Mouse (Mus musculus) forelimb bud, embryonic 11.5 days (tissue): ENCODE measurements at regions not wholly inside any gene's neighbourhood (a gene's known extent, or its start where the extent isn't known, plus 50 kb on each side); places are given as distances from the start of the nearest gene placed in this dataset.

Source experiments
- DNase-seq: peaks from one replicate; pipeline ENCODE4 v3.0.0-alpha.2; 2012; ENCODE audit warnings: low read depth, low spot score

DNA sequence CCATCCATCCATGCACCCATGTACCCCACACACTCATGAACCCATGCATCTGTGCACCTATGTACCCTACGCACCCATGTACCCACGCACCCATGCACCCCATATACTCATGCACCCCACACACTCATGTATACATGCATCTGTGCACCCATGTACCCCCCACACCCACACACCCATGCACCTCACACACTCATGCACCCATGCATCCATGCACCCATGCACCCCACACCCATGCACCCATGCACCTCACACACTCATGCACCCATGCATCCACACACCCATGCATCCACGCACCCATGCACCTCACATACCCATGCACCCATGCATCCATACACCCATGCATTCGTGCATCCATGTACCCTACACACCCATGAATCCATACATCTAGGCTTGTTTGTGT, 63.6 kb downstream of the 4930564D02Rik start:
- no peak for DNase-seq

DNA sequence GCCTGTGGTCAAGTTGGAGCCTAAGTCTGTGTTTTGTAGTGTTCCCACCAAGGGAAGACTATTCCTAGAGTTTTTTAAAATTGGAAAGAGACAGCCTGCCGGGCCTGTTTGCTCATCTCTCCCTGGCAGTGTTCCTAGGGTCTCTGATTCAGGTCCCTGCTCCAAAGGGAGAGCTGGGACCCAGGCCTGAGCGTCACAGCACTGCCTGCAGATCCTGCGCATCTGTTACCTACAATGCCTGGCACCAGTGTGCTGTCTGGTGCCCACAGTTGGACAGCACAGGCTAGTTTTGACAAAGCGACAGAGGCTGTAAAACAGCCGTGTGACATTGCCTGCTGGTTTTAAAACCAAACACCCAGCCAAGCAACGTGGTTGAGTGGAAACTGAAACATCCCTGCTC, 64.4 kb downstream of the 4930564D02Rik start:
- no peak for DNase-seq

DNA sequence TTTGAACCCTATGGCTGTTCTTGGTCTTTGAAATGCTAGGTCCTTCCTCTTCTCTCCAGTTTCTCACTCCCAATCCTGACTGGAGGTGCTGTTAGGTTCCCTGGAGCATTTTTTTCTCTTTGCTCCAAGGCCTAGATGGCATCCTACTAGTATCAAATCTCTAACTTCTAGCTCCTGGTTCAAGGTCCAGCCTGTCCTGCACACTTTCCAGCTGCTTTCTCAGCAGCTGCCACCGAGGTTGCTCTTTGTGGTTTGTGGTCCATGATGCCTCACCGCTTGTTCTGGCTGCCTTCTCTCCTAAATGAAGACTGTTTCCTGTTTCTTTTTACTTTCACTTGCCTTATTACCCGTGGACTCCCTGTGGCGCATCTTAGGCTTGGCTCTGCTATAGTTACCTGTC, 66.4 kb downstream of the 4930564D02Rik start:
- DNase-seq = no peak

DNA sequence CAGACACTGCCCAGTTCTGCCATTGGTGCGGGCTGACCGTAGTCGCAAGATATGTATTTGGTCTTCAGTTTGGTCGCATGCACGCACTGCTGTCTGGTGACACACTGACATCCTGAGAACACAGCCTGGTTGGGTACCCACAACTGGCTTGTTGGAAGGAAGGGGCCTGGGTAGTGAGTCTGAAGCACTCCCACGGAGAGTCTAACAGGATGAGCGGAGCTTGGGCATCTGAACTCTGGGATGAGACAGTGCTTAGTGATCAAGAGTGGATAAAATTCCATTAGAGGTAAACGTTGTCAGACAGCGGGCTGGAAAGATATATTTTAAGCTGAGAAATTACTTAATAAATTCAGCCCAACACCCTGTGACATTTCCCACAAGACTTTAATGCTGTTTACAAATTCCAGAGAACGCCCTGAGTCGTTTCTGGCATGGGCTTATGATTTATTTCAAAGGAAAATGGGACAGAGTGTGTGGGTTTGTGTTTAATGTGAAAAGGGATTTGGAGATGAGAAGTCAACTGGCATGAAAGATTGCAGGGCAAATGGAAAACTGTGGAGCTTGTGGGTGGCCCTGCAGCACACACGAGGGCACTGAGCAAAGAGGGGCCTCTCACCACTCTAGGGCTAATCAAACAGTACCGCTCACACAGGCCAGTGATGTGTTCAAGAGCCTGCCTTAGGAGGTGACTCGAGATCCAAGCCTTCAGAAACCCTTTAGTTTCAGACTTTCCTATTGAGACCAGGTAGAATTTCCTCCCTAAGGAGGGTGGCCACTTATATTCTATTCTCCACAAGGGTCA, 74.7 kb downstream of the 4930564D02Rik start:
- no peak for DNase-seq

DNA sequence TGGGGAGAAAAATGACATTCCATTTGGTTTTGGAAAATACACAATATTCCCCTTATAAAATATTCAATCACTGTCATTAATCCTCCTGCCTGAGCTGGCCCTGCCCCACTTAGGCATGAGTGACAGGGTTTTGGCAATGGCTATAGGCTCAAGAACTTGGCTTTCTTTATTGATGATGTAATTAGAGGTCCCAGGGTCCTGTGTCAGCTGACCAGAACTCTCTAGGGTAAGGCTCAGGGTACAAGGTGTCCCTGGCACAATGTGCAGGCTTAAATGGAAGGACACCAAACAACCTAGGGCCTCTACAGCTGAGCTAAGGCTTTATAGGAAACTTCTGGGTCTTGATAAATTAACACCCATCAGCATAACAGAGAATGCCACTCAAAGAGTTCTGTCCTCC, 76.0 kb downstream of the 4930564D02Rik start:
- DNase-seq = no peak

DNA sequence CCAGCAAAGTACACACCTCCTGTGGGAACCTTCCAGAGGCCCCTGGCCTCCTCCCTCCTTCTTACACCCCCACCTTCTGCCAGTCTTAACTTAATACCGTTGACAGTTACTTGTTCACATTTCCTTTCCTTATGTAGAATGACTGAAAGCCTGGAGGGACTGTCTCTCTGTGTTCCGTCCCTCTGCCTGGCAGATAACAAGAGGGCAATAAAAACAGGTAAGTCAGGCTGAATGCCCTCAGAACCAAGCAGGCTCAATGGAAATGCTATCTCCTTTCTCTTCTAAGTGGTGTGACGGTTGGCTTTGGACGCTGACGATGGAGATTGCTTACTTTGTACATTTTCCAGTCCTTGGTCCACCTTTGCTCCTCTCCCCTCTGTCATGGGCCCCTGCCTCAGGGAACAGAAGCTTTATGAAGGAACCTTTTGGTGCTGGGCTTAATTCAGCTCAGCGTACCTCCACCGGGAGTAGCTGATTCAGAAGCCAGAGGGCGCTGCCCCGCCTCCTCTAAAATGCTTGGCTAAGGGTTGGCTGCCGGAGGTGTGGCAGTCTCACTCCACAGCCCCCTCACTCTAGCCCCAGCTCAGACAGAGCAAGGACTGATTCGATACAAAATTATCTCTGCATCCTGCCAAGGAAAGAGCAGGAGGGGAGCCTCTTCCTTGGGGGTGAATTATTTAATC, 85.0 kb downstream of the 4930564D02Rik start:
- peak; percentile 26 for DNase-seq

DNA sequence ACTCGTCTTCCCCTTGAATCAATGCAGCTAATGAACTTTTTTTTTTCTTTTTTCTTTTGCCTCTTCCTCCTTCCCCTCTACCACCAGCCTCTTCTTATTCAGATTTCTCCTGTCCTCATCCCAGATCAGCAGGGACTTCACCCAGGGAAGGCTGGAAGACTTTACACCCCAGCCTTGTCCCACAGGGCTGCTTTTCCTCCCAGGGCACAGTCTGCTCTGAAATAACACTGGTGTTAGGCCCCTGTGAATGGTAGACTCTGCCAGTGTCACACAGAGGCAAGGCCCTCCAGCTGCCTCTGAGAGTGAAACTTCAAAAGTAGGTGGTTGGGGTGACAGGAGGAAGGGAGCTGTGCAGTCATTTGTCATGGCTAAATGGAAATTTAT, 85.5 kb downstream of the 4930564D02Rik start:
- DNase-seq = no peak

DNA sequence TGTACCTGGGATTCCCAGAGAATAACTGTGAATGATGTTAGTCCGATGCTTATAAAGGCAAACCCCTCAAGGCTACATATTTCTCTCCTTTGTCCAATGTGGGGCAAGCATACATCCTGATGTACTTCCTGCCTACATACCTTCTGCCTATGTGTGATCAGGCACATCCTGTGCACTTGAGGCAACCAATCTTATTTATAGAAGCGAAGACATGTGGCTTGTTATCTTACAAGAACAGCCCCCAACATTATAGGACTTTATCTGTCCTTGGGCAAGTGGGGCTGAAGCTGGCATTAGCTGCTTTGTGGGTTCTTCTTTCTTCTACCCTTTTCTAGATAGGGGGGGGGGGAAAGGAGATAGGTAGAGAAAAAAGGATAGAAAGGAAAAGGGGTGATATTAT, 91.7 kb downstream of the 4930564D02Rik start:
- DNase-seq = no peak

DNA sequence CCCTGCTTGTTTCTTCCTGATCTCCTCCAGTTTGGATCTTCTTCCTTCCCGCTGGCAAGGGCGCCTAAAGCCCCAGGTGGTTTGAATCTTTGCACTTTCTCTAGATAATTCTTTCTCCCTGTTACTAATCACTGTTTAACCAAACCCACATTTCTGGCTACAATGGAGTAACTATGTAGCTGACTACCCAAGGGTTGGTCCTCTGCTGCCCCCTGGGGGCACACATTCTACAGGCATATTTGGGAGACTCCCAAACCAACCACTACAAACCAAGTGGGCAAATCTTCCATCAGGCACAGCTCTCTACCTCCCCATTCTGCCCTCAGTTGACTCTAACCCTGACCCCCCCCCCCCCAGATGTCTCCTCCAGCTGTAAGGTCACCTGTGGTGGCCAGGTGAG, 98.7 kb downstream of the 4930564D02Rik start:
- peak; percentile 82 for DNase-seq

DNA sequence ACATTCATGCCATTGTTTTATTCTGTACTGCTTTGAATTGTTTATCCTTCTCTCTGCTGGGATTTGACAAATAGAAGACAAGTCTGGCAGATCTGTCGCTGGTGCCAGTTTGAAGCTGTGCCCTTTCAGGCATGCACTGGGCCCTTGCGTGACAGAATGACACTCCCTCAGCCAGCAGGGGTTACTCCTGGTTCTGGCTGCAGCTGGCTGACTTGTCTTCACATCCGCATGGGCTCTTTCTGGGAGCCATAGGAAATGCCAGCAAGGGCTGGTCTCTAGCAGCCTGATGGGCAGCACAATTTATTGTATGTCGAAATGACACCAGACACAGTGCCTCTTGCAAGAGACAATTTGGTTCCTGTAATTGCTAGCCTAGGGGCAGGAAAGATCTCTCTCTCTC, 102.5 kb downstream of the 4930564D02Rik start:
- no peak for DNase-seq

DNA sequence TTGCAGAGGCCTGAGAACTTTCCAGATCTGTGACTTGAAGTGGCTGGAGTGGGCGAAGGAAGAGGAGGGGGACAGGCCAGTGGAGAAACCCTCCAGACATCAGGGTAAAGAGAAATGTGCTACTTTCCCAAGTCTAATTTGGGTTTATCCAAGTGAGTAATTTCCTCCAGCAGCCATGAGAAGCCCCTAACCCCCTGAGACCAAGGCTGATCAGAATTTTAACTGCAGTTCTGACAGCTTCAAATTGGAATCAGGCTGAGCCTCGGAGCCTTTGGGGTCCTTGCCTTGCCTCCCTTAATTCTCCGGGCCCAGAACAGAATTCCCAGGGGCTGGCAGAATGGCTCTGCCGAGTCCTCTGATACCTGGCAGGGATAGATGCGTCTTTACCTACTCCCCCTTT, 104.9 kb downstream of the 4930564D02Rik start:
- DNase-seq = no peak

DNA sequence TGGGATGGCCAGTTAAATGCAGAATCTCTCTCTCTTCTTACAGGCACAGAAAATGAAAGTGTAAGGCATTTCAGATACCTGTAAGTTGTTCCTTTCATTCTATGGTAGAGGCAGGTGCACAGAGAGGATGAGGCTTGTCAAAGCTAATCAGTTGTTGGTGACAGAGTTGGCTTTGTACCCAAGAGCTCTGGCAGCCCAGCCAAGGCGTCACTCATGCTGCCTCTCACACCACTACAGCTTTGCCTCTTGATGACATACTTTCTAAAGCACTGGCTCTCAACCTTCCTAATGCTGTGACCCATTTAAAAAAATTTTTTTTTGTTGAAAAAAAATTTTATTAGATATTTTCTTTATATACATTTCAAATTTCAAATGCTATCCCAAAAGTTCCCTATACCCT, 105.4 kb downstream of the 4930564D02Rik start:
- no peak for DNase-seq

DNA sequence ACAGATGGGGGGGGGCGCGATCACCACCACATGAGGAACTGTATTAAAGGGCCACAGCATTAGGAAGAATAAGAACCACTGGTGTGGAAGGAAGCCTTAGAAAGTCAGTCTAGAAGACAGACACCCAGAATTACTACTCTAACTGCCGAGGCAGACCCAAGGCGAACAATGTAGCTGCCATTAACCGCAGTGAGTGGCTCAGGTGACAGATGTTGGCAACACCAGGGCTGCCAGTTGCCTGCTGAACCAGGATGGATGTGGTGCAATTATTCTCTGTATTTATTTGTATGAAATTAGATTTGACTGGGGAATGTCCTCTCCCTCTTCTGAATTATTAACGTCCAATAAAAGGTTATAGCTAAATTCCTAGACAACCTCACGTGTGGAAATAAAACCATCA, 124.7 kb downstream of the 4930564D02Rik start:
- DNase-seq = no peak

DNA sequence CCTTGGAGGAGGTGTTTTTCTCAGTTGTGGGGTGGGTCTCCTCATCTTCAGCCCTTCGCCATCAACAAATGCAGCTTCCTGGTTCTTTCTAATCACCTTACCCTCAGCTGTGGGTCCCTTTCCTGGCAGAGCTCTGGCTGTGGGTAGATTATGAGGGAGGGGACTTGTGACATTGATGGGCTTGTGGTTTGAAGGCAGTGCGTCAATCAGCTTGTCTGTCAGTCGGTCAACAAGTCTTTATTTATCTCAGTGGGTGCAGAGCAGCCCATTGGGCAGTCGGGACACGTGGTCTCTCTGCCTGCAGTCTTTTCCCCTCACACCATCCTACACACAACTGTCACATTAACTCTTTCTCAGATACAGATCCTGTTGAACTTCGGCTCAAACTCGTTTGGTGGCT, 125.2 kb downstream of the 4930564D02Rik start:
- DNase-seq = no peak

DNA sequence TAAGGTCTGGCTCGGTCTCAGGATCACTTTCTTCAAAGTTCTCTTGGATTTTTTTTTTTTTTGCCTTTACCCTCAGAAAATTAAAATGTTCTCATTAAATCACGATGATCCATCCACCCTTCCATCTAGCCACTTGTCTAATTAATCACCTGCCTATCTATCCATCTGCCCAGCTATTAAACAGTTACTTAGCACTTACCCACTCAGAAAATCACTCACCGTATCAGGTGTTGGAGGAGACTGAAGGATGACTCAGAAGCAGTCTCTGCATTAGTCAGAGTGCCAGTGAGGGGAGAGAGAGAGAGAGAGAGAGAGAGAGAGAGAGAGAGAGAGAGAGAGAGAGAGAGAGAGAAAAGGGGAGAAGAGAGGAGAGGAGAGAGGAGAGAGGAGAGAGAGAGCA, 134.1 kb downstream of the 4930564D02Rik start:
- DNase-seq = no peak

DNA sequence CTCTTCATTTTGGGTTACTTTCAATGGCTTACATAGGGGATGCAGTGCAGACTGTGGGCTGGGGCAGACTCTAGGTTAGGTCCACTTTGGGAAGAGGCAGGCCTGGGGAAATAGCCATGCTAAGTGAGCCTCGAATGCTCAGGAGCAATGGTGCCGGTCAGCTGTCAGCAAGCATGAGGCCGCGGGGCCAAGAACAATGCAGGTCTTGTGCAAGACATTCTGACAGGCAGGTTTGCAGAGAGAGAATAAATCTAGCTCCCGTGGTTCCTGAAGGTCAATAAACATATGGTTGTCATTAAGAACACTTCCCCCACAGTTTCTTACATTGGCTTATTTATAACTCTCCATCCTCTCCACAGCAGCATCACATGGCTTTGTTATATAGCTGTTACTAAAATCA, 142.5 kb downstream of the 4930564D02Rik start:
- DNase-seq = peak; percentile 74

DNA sequence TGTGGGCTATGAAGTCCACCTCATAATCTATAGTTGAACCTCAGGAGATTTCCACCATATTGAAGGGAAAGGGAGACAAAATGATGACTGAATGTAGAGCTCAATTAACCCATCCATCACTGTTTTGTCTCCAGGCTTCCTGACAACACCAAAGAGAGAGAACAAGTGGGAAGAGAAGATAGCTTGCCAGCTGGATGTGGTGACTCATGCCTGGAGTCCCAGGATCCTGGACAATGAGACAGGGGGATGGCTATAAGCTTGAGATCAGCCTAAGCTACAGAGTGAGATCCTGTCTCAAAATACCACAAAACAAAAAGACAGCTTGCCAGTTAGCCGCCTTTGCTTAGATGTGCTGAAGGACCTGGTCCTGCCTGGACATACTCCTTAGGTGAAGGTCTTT, 144.4 kb downstream of the 4930564D02Rik start:
- DNase-seq = no peak

DNA sequence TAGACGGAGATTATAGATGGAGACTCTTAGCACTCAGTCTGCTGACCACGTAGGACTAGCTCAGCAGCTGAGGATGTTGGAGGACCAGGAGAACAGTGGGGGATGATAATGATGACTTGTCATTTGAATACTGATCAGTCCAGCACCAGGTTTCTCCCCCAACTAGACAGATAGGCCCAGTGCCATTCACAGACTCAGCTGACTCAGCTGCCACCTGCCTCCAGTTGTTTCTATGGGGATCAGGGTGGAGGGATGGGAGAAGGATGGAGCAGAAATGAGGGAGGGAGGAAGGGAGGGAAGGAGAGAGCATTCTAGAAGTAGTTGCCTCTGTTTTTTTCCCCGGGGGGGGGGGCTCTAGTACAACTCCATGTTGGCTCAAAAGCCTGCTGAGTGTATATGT, 145.1 kb downstream of the 4930564D02Rik start:
- DNase-seq = no peak

DNA sequence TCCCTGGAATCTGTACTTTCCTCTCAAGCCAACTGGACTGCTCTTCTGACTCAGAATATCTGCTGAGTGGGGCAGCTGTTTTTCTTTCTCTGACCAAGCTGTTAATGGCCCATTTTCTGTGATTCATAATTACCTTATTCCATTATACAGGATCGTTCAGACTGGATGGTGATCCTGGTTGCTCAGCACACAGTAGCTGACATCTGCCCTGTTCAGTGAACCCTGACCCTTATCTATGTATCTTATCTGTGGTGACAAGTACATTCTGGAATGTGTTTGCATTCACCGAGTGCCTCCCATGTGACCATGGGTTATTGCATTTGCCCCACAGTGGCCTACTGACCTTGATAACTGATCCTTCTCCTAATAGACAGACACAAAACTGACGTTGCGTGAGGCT, 148.2 kb downstream of the 4930564D02Rik start:
- no peak for DNase-seq

DNA sequence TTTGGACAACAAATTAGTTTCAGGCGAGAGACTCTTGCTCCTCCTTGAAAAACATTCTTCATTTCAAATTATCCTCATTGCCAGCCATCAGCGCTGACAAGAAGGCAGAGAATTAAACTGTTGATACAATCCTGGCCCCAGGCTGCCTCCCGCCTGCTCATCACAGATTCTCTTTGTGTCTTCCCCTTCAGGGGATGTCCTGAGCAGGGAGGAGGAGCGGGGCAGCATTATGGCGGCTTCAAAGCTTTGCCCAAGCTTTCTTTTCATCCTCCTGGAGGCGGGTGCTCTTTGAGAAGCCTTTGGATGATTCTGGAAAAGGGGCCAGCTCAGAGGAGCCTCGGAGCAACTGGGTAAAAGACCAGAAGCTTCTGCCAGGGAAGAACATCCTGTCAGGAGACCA, 149.1 kb downstream of the 4930564D02Rik start:
- DNase-seq = no peak

DNA sequence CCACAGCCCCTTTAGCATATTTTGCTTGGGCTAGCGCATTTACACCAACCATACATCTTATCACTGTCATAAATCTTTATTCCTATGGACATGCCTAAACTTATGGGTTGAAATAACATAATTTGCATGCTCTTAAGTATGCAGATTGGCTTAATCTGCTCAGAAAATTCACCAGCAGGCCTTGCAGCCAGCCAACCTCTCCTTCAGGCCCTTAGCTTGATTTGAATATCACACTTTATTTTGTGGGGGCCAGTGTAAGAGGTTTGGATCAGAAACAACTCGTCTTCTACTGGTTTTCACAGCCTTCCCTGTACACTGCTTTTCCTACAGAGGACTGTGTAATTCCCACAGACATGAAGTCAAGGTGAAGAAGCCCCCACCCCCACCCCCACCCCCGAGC, 153.0 kb downstream of the 4930564D02Rik start:
- no peak for DNase-seq

DNA sequence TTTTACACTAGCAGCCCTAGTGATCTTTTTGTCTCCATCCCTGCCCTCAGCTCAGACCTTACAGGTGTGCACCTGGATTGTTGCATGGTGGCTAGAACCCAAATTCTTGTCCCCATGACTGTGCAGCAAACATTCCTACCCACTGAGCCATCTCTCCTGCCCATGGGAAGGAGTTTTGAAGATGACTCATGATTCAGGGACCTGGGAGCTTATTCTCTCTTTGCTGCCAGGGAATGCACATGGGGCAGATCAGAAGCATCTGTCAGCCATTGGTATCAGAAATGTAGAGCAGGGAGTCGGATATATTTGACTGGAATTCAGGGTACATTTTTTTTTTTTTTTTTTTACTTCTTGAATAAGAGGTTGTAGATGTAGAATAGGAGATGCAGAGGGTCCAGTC, 154.0 kb downstream of the 4930564D02Rik start:
- DNase-seq = no peak

DNA sequence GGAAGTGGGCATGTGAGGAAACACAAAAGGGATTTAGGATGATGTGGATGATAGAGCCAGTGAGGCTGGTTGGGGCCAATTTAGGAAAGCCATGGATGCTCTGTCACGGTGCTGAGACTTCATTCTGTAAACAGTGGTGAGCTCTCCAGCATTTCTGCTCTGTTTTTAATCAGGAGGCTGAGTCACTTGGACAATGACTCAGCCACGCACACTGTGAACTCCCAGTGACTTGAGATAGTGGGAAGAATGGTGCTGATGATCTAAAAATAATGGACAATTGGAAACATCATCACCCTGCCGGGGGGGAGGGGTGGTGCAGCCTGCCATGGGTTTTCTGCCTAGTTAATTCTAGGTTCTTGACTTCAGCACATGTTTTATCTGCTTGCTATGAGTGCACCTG, 156.3 kb downstream of the 4930564D02Rik start:
- DNase-seq = no peak
